Mouse (Mus musculus) layer of hippocampus, postnatal 36 days (tissue): ENCODE results near the gene Art3. TPM values are rescaled to one million over a fixed set of nuclear protein-coding genes. Genes with fewer than 3 reads are reported as not detected.

Experiments
- DNase-seq, 2 experiments: peaks; one replicate each; pipeline ENCODE4 v3.0.0; 2022
- total RNA-seq, 2 experiments: library from RNA; stranded (reverse); gene quantifications; 2 replicates each; pipeline ENCODE4 v1.2.3; 2021

The Art3 gene
- total RNA-seq, 2 experiments from 2014 or later, result 2.2 to 3.1 TPM

DNA sequence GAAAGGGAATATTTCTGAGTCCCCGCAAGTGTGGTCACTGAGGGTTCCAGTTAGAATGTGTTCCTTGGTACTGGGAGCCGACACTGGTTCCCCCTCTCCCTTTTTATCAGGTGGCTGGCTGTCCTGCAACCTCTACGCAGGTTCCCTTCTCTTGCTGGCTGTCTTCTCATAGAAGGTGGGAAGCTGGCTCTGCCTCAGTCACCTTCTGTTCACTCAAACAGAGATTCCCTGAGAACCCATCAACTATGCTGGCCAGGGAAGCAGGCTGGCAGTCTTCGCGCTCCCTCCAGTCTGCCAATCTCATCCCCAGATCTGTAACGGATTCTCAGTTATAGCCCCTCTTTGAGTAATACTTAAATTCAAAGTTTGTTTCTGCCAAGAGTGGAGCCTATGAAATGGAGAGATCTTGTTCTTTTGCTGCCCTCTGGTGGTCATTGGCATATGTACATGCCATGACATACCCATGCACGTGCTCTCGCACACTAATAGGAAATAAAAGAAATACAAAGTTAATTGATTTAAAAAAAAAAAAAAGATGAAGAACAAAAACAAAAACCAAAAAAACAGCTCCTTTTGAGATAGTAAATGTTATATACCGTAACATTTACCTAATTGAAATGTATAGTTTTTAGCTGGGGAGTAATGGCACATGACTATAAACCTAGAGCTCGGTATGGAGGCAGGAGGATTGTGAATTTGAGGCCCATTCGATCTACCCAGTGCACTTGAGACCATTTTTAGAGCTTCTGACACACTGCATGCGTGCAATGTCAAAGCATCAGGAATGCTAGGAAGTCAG, 50.1 kb downstream of the Art3 start:
- DNase-seq, result peak; percentile 68

DNA sequence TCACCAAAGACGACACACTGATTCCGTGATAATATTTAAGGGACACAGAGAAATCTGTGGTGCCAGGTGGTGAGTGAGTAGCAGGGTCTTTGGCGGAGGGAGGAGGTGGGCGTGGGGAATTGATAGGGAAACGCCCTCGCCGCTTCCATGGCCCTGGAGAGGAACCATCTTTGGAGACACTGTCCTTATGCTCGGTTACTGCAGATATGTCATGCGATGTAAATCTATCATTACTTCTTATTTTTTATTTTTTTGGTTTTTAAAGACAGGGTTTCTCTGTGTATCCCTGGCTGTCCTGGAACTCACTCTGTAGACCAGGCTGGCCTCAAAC, 50.7 kb downstream of the Art3 start:
- DNase-seq, result no peak

DNA sequence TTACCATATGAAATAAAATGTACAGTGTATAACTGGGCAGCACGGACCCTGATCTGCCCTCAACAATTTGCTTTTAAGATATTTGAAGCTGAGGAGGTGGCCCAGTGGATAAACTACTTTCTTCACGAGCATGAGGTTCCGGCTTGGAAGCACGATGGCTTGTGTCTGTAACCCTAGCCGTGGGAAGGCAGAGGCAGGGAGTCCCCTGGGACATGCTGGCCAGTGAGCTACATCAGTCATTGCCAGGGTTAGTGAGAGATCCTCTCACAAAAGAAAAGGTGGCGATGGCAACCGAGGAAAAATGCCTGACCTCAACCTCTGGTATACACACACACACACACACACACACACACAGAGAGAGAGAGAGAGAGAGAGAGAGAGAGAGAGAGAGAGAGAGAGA, 52.1 kb downstream of the Art3 start:
- DNase-seq, result no peak

DNA sequence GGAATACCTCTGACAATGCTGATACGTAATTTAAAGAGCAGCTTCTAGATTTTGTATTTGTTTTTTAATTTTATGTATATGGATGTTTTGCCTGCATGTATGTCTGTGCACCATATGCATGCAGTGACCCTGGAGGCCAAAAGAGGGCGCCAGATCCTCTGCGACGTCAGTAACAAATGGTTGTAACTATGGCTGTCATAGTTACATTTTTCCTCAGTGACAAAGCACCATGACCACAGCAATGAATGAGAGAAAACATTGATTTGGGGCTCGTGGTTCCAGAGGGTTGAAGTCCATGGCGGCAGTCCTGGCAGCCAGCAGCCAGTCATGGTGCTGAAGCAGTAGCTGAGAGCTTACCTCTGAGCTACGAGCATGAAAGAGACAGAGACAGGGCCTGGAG, 53.2 kb downstream of the Art3 start:
- no peak for DNase-seq

DNA sequence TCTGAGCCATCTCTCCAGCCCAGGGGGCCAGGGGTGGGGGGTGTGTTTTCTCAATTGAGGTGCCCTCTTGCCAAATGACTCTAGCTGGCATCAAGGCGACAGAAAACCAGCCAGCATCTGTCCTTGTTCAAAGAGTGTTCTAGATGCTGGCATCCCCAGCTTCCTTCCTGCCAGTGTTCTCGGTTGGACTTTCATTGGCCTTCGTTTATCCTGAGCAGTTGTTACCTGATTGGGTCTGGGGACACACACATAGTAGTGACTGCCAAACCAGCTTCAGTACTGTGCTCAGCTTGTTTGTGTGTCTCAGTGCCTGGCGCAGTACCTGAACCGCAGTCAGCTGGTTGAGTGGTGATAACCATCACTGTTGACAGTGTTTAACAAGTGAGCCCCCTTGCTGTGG, 54.5 kb downstream of the Art3 start:
- DNase-seq, result no peak

DNA sequence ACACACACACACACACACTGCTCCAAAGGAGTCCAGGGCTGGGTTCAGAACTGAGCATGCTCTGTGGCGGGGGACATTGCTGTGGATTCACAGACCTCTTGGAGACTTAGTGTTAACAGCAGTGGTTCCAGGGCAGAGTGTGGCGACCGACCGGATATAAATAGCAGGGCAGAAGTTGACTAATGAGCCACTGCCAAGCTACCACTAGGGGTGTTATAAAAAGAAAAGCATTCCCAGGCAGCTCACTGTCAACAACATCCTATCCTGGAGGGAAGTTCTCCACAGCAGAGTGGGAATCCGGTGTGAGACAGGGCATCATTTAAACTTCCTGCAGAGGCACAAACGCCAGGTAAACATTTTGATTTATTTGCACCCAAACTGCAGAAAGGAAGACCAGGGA, 55.0 kb downstream of the Art3 start:
- DNase-seq, result no peak

DNA sequence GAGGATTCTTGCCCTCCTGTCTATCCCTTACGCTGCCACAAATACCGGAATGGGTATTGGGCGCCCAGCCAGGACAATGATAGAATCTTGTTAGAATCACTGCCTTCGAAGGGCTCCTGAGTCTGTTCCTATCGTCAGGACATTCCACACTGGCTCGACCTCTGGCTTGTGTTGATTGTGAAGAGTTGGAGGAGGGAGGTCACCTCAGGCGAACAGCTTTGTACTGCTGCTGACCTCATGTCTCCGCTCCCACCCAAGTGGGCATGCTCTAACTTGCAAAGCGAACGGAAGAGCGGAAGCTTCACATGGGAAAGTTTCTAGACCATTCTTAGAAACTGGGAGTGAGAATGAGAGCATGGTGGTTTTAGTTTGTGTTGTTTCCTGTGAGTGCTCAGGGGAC, 55.8 kb downstream of the Art3 start:
- no peak for DNase-seq

DNA sequence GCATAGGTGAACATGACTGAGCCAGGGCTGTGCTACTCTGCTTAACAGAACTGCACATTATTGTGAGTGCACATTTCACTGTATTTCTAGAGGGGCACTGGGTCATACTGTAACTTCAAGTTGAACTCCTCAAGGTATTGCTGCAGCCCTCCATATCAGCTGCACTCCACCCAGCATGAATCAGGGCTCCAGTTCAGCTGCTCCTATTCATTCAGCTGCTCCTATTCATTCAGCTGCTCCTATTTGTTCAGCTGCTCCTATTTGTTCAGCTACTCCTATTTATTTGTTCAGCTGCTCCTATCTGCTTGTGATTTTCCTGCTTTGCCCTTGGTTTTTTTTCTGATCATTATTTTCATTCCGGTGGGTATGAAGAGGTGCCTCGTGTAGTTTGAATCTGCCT, 58.4 kb downstream of the Art3 start:
- no peak for DNase-seq

DNA sequence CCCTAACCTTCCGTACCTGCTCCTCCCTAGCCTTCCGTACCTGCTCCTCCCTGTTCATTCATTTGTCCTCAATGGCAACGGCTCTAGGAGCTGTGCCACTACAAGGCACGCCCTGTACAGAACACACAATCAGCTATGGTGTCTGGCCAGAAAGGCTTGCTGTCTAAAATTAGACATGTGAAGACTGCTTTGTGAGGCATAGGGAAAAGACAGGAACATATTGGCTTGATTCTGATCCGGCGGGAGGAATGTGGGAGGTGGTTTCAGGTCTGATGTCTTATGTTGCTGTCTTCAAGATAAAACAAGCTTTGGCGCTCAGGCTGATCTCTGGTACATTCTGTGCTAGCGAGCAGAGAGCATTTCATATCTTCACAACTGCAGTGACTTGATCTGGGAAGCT, 59.0 kb downstream of the Art3 start:
- DNase-seq, result no peak

DNA sequence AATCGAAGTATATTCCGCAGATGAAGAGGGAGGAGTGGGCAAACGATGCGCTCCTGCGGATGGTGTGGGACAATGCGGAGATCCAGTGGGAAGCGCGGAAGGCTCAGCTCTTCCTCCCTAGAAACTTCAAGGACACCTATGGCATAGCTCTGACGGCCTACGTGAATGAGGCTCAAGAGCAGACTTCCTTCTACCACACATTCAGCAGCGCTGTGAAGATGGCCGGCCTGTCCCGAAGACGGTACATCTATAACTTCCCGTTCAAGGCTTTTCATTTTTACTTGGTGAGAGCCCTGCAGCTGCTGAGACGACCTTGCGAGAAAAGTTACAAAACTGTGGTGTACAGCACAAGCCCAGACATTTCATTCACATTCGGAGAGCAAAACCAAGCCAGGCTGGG, 60.9 kb downstream of the Art3 start:
- DNase-seq, result no peak

DNA sequence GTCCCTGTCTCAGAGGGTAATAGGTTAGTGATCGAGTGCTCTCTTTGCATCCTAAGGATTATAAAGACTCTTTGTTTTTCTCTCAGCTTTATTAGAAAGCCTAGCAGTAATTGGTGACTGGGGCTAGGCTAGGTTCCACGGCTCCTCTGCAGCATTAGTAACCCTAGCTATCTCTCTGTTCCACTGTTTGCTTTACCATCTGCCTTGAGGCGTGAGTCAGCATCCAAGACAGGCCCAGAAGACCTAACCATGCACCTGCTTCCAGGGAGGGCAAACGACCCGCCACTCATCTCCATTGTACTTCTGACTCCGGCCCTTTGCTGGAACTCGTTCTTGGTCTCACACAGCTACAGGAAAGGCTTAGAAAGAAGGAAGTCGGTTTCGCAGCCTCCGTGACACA, 62.2 kb downstream of the Art3 start:
- DNase-seq, result no peak

DNA sequence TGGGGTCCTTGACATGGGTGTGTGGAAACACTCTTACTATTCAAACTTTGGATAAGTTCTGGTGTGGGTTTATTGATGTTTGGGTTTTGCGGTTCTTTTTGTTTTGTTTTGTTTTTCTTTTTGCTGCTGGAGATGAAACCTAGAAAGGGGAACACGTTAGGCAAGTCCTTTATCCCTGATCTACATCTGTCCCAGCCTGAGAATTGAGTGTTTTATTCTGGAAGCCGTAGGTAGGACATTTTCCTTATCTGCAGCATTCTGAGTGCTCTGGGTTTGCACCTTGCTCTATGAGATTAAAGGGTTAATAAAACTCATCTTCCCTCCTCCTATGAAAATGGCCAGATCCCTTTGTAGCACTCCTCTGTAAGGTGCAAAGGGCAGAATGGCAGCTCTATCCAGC, 64.1 kb downstream of the Art3 start:
- no peak for DNase-seq

DNA sequence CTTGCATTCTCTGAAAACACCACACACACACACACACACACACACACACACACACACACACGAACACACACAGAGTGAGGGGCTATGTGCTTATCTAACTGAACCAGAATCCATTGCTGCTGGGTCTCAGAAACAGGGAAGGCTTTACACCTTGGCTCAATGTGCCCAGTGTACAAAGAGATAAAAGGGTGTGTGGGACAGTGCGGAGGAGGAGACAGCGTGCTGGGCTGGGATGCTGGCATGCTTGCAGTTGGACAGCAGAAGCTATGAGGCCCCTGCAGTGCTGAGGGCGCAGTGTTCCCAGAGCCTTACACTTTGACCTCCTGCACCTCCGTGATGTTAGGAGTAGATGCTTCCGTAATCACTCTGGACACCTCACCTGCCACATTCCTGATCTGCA, 64.8 kb downstream of the Art3 start:
- DNase-seq, result no peak

DNA sequence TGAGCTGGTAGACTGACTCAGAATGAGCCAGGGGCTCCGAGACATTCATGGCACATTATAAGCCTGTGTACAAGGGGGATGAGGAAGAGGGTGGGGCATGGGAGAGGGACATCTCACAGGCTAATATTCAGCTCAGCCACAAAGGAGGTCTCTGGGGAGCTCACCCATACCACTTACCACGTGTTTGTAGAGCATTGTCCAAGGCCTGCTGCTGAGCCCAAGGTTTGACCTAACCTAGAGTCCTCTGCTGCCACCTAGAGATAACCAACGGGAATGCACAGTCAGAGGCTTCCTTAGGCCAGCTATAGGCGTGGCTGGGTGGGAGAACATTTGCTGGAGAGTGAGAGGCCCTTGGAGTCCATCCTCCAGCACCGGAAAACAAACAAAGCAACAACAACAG, 66.5 kb downstream of the Art3 start:
- DNase-seq, result peak; percentile 47 to 61

DNA sequence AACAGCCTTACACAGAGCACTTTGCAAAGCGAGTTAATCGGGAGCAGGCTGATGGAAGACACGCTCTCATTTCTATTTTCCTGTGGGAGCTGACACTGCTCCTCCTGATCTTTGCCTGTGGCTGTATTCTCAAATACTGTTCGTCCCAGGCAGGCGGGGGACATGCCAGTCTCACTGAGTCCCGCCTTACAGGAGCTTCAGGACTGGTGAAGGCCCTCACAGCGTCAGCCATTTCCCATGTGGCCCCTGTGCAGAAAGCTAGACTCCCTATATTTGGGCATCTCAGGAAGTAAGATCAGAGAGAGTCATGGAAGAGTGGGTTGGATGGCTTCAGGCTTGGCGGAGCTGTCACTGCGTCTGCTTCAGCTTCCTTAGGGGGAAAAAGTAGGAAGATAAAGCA, 71.2 kb downstream of the Art3 start:
- no peak for DNase-seq

DNA sequence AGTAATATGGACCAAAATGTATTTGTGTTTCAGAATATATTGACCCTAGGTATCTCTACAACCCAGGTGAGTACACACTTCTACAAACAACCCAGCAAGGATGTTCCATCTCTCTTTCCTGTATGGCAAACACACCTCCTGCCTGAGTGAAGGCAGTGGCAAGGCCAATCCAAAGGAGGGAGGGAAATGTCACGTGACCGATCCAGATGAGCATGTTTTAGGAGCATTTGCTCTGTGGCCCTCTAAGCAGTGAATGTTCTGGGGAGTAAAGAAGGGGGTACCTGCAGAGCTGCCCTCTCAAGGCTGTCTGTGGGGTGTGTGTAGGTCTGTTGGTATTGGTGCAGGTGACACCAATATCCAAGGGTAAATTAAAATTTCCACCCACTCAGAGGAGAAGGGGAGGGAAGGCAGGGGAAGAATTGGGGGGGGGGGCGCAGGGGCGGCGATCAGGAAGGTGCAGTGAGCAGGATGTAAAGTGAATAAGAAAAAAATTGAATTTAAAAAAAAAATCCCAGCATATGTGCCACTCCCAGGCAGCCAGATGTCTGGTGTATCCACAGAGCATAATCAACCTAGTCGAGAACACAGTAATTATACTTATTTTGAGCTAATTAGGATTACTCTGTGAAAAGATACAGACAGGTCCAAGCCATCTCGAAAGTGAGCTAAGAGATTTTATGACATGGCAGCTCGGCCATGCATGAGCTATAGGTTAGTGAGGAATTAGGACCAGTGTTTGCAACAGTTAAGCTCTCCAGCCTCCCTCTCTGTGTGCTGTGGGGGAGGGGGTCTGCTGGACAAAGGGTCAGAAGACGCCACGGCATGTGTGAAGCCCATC, 72.2 kb downstream of the Art3 start:
- no peak for DNase-seq

DNA sequence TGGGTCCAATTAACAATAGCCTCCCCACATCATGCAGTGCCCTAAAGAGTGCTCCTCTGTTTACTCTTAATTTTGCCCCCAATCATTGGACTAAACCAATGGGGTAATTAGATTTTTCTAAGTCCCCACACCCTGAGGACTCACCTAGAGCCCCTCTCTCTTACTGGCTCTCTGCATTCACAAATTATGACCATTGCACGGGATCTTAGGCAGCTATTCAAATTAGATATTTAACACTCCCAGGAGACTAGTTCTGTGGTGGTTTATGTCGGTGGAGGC, 72.7 kb downstream of the Art3 start:
- DNase-seq, result no peak

DNA sequence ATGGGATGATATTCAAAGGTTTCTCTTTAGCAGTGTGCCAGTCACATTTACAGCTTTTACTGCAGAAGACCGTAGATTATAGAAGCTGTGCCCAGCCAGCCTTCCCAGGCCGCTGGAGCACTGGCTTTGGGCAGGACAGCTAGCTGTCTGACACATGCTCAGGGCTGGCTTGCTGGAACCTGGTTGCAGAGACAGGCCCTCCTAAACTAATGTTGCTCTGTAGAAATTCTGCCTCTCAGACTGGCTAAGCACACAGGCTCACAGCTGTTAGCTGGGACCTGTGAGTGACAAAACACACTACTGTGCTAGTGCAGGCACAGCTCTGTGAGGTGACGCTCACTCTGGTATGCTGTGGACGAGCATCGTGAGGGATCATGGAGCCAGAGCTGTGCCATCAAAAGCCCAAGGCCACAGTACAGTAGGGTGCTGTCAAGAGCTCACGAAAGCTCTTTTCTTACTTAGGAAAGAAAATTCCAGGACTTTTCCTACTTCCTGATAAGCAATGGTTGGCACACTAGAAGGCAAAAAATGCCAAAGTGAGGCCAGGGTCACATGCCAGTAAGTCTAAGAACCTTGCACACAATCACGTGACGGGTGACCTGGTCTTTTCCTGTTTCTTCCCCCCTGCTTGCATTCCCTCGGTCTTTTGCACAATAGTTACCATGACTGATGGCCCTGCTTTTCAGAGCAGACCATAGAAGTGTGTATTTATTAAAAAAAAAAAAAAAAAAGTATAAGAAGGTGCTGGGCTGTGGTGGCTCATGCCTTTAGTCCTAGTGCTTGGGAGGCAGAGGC, 77.9 kb downstream of the Art3 start:
- DNase-seq, result no peak

DNA sequence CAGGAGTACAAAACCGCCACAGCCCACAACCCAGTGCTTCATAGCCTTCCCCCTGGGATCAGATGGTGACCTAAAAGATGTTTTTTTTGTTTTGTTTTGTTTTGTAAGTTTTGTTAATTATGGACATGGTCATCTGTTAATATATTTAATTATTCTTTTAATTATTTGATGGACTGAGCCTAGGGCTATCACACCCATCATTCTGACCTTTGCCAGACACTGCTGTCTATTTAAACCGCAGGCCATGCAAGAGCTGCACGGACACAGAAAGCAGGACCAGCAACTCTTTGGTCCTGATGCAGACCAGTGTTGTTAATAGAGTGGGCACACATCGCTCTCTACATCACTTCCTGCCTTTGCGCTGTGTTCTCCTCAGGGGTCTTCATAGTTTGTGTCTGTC, 78.9 kb downstream of the Art3 start:
- no peak for DNase-seq

DNA sequence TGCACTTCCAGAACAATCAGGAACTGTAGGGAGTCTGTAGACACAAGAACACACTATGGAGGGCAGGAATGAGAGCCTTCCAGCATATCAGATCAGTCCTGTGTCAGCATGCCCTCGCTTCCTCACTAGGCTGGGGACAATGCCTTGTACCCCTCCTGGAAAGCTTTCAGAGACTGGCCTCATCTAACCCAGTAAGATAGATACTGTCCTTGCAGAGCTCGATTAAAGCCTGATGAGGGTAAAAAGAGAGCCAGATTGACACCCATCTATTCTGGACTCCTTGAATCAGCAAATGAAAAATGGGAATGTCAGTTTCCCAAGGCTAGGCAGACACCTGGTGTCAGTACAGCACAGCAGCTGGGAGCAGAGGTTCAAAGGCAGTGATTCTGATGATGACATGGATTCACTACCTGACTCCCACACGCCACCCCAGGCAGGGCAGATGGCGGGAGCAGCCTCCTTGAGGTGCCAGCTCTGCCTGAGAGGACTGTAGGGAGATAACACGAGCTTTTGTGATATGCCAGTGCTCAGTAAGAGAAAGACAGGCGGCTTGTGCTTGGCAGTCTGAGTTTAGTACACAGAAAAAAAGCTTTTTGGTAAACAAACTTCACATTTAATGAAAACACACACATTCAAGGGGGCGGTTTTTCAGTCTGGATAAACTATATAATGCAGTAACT, 80.0 kb downstream of the Art3 start:
- DNase-seq, result no peak

DNA sequence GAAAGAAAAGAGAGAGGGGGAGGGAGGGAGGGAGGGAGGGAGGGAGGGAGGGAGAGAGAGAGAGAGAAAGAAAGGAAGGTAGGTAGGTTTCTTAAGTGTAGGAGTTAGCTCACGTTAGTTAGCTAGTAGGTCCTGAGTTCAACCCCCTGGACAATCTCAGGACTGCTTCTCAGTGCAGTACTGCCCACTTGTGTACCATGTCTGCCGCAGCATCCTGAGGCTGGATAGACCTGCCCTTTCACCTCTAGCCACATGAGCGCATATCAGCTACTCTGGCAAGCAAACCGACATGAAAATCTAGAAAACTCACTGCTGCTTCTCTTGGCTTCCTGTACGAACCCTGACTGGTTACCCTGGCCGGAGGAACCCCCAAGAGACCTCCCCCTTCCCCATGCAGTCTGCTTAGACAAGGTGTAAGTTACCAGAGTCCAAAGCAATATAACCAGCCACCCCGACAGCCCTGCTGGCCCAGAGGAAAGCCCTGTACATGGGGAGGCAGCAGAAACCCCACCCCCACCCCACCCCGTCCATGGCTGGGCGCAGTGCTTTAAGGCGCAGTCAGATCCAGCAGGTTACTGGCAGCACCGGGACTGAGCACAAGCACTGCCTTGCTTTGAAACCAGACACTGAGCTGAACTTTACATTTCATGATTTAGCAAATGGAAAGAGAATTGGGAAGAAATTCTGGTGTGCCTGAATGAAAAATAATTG, 81.8 kb downstream of the Art3 start:
- DNase-seq, result no peak

DNA sequence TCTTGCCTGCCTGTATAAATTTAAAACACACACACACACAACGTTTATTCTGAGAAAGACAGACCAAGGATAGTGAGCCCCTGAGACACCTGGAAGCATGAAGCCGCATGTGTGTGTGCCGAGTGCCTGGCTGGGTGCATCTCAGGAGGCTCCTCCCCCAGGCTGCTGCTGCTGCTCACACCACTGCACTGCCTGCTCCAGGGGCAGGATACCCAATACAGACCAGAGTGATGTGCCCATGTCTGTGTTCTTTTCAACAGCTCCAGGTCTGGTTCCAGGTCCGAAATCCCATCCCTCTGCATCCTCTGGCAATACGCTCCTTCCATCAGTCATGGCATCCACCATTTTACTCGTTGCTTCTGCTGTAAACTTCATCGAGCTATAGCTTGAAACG, 82.4 kb downstream of the Art3 start:
- no peak for DNase-seq
